ENCODE assay signal across 17 mouse cellular contexts in the genomic region with DNA sequence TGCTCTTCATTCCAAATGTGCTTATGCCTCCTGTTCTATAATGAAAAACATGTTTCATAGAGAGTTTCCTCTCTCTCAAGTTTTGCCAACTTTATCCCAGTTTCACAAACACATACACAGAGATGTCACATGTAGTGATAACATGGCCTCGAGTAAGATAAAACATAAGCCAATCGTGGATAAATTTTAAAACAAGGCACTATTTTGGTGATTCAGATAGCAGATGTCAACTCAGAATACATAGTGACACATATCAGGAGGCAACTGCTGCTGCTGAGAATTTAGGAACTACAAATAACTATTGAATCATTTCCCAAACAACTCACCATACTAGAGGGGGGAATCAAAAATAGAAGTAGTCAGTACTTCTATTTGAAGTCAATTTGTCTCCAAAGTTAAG.
A peak's percentile ranks its signal among the peaks of the same experiment; 100 is the strongest.
DNase-seq lines count a peak whose midpoint lies in the region; ATAC-seq and TF ChIP-seq lines count a peak whose summit lies in the region.
"Had no signal": no experiment of that assay in that cellular context is flagged by ENCODE, and none has a peak within 500 bp of the region (broad histone marks: within the 10 kb centered on the region; RNA-seq: fewer than 3 reads in every experiment).

No protein-coding gene starts in this region.

- H3K9ac ChIP-seq in forebrain, embryonic 13.5 days, result no peak overlapping the region
- H3K9ac ChIP-seq in forebrain, postnatal 0 days, result no peak overlapping the region
- H3K9ac ChIP-seq: embryonic facial prominence, embryonic 12.5 days; heart, embryonic 12.5 days; hindbrain, embryonic 14.5 days; intestine, embryonic 15.5 days had no signal

- DNase-seq in forebrain, embryonic 10.5 days (ENCODE audit: extremely low spot score, low spot score), result no peak
- peak; percentile 8 for DNase-seq in layer of hippocampus, adult 11-12 months (ENCODE audit: low spot score)
- DNase-seq in layer of hippocampus, adult 8-10 months (ENCODE audit: low spot score in 2 of 2), result no peak
- peak; percentile 58 for DNase-seq in brain, adult 2 months (ENCODE audit: low read depth, low spot score)
- DNase-seq in forebrain, postnatal 0 days, result peak; percentile 36
- DNase-seq: adrenal gland, postnatal 25 days; cerebellum, adult 11-12 months; cerebellum, adult 9-10 months; cerebellum, postnatal 25 days; gastrocnemius, postnatal 14 days had no signal

- H3K36me3 ChIP-seq in forebrain, embryonic 13.5 days (ENCODE audit: poor library complexity, severe bottlenecking), result no peaks in the 10 kb centered on the region
- no peaks in the 10 kb centered on the region for H3K36me3 ChIP-seq in forebrain, embryonic 10.5 days (replicated peaks)
- H3K36me3 ChIP-seq in forebrain, postnatal 0 days (ENCODE audit: insufficient read depth), result no peaks in the 10 kb centered on the region
- H3K36me3 ChIP-seq: embryonic facial prominence, embryonic 12.5 days; heart, embryonic 12.5 days; hindbrain, embryonic 10.5 days; intestine, embryonic 15.5 days had no signal

- WGBS in forebrain, embryonic 13.5 days, result 86% methylated on average over 2 of the region's 2 CpGs
- 84% methylated on average over 2 of the region's 2 CpGs for WGBS in forebrain, embryonic 10.5 days
- 61% methylated on average over 2 of the region's 2 CpGs for WGBS in forebrain, postnatal 0 days

- no peaks in the 10 kb centered on the region for H3K27me3 ChIP-seq in forebrain, embryonic 13.5 days
- no peaks in the 10 kb centered on the region for H3K27me3 ChIP-seq in forebrain, embryonic 10.5 days (ENCODE audit: poor library complexity, severe bottlenecking)
- no peaks in the 10 kb centered on the region for H3K27me3 ChIP-seq in forebrain, postnatal 0 days (ENCODE audit: insufficient read depth, low read length)
- H3K27me3 ChIP-seq: embryonic facial prominence, embryonic 12.5 days; heart, embryonic 12.5 days; intestine, embryonic 15.5 days had no signal

- H3K4me3 ChIP-seq in forebrain, embryonic 13.5 days, result no peak overlapping the region
- no peak overlapping the region for H3K4me3 ChIP-seq in forebrain, embryonic 10.5 days
- no peak overlapping the region for H3K4me3 ChIP-seq in forebrain, postnatal 0 days (ENCODE audit: low read depth, low read length)
- H3K4me3 ChIP-seq: embryonic facial prominence, embryonic 12.5 days; heart, embryonic 12.5 days; hindbrain, embryonic 10.5 days; intestine, embryonic 15.5 days had no signal

- H3K4me2 ChIP-seq in forebrain, embryonic 13.5 days, result no peak overlapping the region
- no peak overlapping the region for H3K4me2 ChIP-seq in forebrain, postnatal 0 days (ENCODE audit: low read depth)
- H3K4me2 ChIP-seq: embryonic facial prominence, embryonic 12.5 days; heart, embryonic 12.5 days; hindbrain, embryonic 14.5 days; intestine, embryonic 15.5 days had no signal

- no peaks in the 10 kb centered on the region for H3K9me3 ChIP-seq in forebrain, embryonic 13.5 days (replicated peaks)
- no peaks in the 10 kb centered on the region for H3K9me3 ChIP-seq in forebrain, embryonic 10.5 days
- H3K9me3 ChIP-seq in forebrain, postnatal 0 days (ENCODE audit: low read length), result no peaks in the 10 kb centered on the region
- H3K9me3 ChIP-seq: embryonic facial prominence, embryonic 12.5 days; heart, embryonic 12.5 days; hindbrain, embryonic 10.5 days; intestine, embryonic 15.5 days had no signal

- H3K27ac ChIP-seq in forebrain, embryonic 13.5 days, result no peak overlapping the region
- no peak overlapping the region for H3K27ac ChIP-seq in forebrain, embryonic 10.5 days
- H3K27ac ChIP-seq in forebrain, postnatal 0 days (ENCODE audit: low read depth, low read length), result no peak overlapping the region
- H3K27ac ChIP-seq: embryonic facial prominence, embryonic 12.5 days; hindbrain, embryonic 10.5 days; hindbrain, embryonic 14.5 days; intestine, embryonic 15.5 days had no signal

- no peak for TF ChIP-seq CTCF in forebrain, postnatal 0 days (IDR thresholded peaks at IDR 0.05; ENCODE audit: low read depth)

- peak; percentile 10; the same call in 1 of the 2 replicates for ATAC-seq in forebrain, embryonic 13.5 days
- ATAC-seq in forebrain, postnatal 0 days, result peak; percentile 87
- ATAC-seq in granulocyte monocyte progenitor cell, adult 5-6 weeks (replicated peaks; ENCODE audit: poor library complexity, severe bottlenecking), result no peak
- ATAC-seq: intestine, embryonic 15.5 days had no signal

- H3K4me1 ChIP-seq in forebrain, embryonic 13.5 days, result 0 out of 2 replicates have a peak, but pooled peaks cover 3% of the 10 kb centered on the region
- peaks cover 10% of the 10 kb centered on the region for H3K4me1 ChIP-seq in forebrain, embryonic 10.5 days
- H3K4me1 ChIP-seq in forebrain, postnatal 0 days (ENCODE audit: insufficient read depth), result no peaks in the 10 kb centered on the region
- H3K4me1 ChIP-seq: heart, embryonic 12.5 days; hindbrain, embryonic 10.5 days; intestine, embryonic 15.5 days had no signal

Comparison
In these comparisons a context has a peak if more than half of its experiments do, and no peak if none do; other contexts are left out.
1. DNase-seq: peak in layer of hippocampus, adult 11-12 months (single experiment), brain, adult 2 months (single experiment) and forebrain, postnatal 0 days (single experiment); none in forebrain, embryonic 10.5 days (single experiment) and layer of hippocampus, adult 8-10 months (0 of 2).